Mouse (Mus musculus) kidney, embryonic 16.5 days (tissue): ENCODE measurements around the gene Ccdc146. TPM values are rescaled to one million over a fixed set of nuclear protein-coding genes. Genes with fewer than 3 reads are reported as not detected.
A peak's percentile ranks its signal among the peaks of the same experiment; 100 is the strongest.
"Not testable (repeated sequence)": the region's sequence is repeated elsewhere in the genome, so short reads cannot be mapped to it uniquely, and the experiment has no call there.

Experiments used
- ATAC-seq: fragments of 200-750 bp; cut with Nextera tagmentation; 2 replicates; pipeline ENCODE4 v1.8.0; 2017; ENCODE audit warnings: moderate TSS enrichment; ENCODE audit not compliant: low FRiP score, low TSS enrichment
- H3K27ac ChIP-seq: fragments of 300-500 bp; sonication (generic); 2 replicates; pipeline ENCODE4 v1.5.1; 2014; ENCODE audit warnings: low read length
- H3K27me3 ChIP-seq: fragments of 300-500 bp; sonication (generic); 2 replicates; pipeline ENCODE4 v1.6.1; 2014; ENCODE audit warnings: low read length, control low read depth, mixed read lengths; ENCODE audit not compliant: insufficient read depth
- H3K36me3 ChIP-seq: fragments of 300-500 bp; sonication (generic); 2 replicates; pipeline ENCODE4 v1.6.1; 2014; ENCODE audit warnings: low read length, control low read depth, mixed read lengths; ENCODE audit not compliant: insufficient read depth
- H3K4me1 ChIP-seq: fragments of 300-500 bp; sonication (generic); 2 replicates; pipeline ENCODE4 v1.6.1; 2014; ENCODE audit warnings: low read length, control low read depth, mixed read lengths; ENCODE audit not compliant: insufficient read depth
- H3K4me2 ChIP-seq: fragments of 300-500 bp; sonication (generic); replicated peaks from 2 replicates; pipeline ENCODE4 v1.6.1; 2014; ENCODE audit warnings: low read depth, low read length
- H3K4me3 ChIP-seq: fragments of 300-500 bp; sonication (generic); 2 replicates; pipeline ENCODE4 v1.5.1; 2014; ENCODE audit warnings: mild to moderate bottlenecking, low read length
- H3K9ac ChIP-seq: fragments of 300-500 bp; sonication (generic); replicated peaks from 2 replicates; pipeline ENCODE4 v1.6.1; 2014; ENCODE audit warnings: low read length
- H3K9me3 ChIP-seq: fragments of 300-500 bp; sonication (generic); 2 replicates; pipeline ENCODE4 v1.6.1; 2016; ENCODE audit warnings: low read length, control low read depth
- WGBS: fragments of 180-500 bp; shearing (Covaris S2); extraction: QIAGEN DNeasy Blood & Tissue Kit; methylation state at CpG from one replicate; pipeline ENCODE4 v1.1.7; 2014; 5-methylcytosine and 5-hydroxymethylcytosine counted together
- polyA plus RNA-seq: library from polyadenylated mRNA; unstranded; fragments of >200 nt; fragmentation: Nextera tagmentation; extraction: Ambion mirVana; gene quantifications from 2 replicates; pipeline ENCODE4 v1.2.1, GENCODE M21; 2015

The Ccdc146 gene
- polyA plus RNA-seq, 1 experiment from 2014 or later, result 0.27 TPM

DNA sequence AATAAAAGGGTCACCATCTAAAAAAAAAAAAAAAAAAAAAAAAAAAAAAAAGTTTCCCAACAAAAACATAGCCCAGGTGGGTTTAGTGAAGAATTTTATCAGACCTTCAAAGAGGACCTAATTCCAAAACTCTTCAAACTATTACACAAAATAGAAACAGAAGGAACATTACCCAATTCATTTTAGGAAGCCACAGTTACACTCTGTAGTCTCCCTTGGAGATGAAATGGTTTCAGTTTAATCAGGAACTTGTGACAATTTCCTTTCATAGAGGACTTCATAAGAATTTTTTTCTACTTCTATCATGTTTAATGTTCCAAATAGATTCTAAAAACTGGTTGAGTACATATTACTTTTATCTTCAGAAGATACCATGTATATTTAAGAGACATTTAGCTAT lies 72.8 kb downstream of the Ccdc146 start:
- no peak overlapping the region for H3K4me2 ChIP-seq
- H3K27ac ChIP-seq, result no peak overlapping the region
- H3K4me1 ChIP-seq, result no peaks in the 10 kb centered on the region
- no peak overlapping the region for H3K4me3 ChIP-seq
- no peak overlapping the region for H3K9ac ChIP-seq
- no peak for ATAC-seq
- no peaks in the 10 kb centered on the region for H3K36me3 ChIP-seq
- H3K27me3 ChIP-seq, result no peaks in the 10 kb centered on the region
- H3K9me3 ChIP-seq, result no peaks in the 10 kb centered on the region

DNA sequence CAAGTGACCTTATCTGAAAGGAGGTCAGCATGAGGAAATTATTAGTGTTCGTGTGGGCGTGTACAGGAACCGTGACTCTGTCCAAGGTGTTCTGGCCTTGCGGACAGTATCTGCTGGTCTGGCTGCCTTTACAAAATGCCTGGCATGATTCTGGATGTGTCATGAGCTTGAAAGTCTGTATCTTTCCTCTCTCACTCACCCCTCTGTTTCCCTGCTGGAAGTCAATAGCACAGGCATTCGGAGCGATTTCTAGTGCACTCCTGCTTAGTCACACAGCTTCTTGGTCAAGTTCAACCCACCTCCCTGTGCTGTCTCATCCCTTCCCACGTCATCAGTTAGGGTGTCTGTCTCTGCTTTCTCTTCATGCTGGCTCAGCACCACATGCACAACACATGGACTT lies 76.1 kb downstream of the Ccdc146 start:
- WGBS, result 84% methylated on average over 7 of the region's 7 CpGs

DNA sequence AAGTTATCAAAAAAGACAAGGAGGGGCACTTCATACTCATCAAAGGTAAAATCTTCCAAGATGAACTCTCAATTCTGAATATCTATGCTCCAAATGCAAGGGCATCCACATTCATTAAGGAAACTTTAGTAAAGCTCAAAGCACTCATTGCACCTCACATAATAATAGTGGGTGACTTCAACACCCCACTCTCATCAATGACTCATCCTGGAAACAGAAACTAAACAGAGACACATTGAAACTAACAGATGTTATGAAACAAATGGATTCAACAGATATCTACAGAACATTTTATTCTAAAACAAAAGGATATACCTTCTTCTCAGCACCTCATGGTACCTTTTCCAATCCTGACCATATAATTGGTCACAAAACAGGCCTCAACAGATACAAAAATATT lies 82.2 kb downstream of the Ccdc146 start:
- H3K9me3 ChIP-seq, H3K4me2 ChIP-seq, H3K36me3 ChIP-seq, H3K9ac ChIP-seq, H3K27ac ChIP-seq, H3K4me3 ChIP-seq, H3K4me1 ChIP-seq, H3K27me3 ChIP-seq, ATAC-seq: not testable (repeated sequence)

More for the DNA sequence above, 76.1 kb downstream of the Ccdc146 start:
- Histone ChIP-seq H3K27me3 (no peaks in the 10 kb centered on the region), H3K4me1 (no peaks in the 10 kb centered on the region), H3K9me3 (no peaks in the 10 kb centered on the region), H3K27ac (no peak overlapping the region), H3K4me3 (no peak overlapping the region), H3K36me3 (no peaks in the 10 kb centered on the region), H3K9ac (no peak overlapping the region), H3K4me2 (no peak overlapping the region)
- no peak for ATAC-seq

DNA sequence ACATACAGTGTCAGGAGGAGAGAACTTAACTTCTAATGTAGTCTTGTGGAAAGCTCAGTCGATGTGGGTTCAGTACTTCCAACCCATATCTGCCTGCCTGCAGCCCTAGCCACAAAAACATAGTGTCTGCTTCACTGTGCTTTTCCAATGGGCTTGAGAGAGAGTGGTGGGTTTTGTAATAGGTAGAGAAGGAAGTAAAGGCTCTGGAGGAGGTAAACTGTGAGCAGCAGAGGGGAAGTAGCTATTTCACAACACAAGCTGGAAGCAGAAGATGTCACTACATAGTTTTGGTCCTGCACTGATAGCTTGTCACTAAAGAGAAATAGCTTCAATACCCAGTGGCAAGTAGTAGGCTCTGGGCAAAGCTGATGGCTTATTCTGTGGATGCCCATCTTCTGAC lies 92.4 kb downstream of the Ccdc146 start:
- Histone ChIP-seq H3K4me3 (no peak overlapping the region), H3K4me1 (peaks cover 12% of the 10 kb centered on the region; the same call in 1 of the 2 replicates), H3K36me3 (no peaks in the 10 kb centered on the region), H3K27me3 (no peaks in the 10 kb centered on the region), H3K9me3 (no peaks in the 10 kb centered on the region), H3K9ac (no peak overlapping the region), H3K27ac (no peak overlapping the region), H3K4me2 (no peak overlapping the region)
- 83% methylated on average over 1 of the region's 1 CpGs for WGBS
- no peak for ATAC-seq

DNA sequence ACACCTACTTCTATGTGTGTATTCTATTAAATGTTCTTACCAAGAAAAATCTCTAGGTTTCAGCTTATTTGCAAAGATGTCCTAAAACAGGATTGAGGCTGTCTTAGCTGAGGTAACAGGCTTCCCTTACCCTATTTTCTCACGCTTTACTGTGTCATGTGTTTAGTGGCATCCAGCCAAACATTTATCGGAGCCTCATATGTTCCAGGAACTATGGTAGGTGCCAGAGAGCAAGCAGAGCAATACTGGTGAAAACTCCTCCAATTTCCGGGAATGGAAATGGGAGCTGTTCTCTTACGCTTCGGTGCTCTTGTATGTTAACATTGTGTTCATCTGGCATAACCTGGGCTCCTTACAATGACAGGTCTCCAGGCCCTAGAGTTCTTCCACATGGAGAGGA lies 92.8 kb downstream of the Ccdc146 start:
- H3K4me2 ChIP-seq, result no peak overlapping the region
- 44% methylated on average over 5 of the region's 5 CpGs for WGBS
- no peaks in the 10 kb centered on the region for H3K36me3 ChIP-seq
- H3K4me1 ChIP-seq, result peaks cover 12% of the 10 kb centered on the region; the same call in 1 of the 2 replicates
- H3K9ac ChIP-seq, result no peak overlapping the region
- H3K4me3 ChIP-seq, result no peak overlapping the region
- no peaks in the 10 kb centered on the region for H3K9me3 ChIP-seq
- H3K27me3 ChIP-seq, result no peaks in the 10 kb centered on the region
- H3K27ac ChIP-seq, result no peak overlapping the region; the same call in 1 of the 2 replicates
- ATAC-seq, result 0 out of 2 replicates have a peak, but pooled peaks have one; percentile 35

DNA sequence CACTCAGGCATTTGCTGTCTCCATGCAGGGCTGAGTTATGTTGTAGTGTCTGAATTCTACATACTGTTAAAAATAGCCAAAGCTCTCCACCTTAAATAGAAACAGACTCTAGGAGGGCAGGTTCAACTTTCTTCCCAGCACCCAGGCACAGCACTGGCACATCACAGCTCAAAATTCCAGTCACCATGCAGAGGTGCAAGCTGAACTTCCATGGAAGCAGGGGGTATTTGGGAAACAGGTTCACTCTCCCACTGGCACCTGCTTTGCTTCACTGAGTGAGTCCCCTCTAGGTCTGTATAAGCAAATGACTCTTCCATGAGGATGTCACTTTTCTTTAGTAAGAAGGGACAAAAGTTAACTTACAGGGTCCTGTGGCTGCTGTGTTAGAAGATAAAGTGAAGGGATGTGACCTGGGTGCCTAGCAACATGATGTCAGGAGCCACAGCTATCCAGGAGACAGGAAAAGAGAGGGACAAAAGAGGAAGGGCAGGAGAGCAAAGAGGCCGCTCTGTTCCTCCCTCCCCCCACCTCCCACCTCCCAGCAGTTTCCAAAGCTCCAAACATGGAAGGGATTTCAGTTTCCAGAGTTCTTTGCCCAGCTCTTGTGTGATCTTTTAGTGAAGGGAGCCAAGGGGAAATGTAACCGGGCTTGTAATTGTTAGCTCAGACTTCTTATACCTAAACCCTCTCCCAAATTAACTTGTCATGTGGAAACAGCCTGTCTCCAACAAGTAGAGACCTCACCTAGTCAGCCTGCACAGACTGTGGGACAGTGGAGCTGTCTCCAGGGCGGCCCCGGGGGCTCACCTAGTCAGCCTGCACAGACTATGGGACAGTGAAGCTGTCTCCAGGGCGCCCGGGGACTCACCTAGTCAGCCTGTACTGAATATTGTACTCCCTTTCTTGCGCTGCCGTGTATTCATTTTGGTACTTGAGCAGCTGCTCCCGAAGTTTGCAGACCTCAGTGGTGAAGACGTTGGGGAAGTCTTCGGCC lies 94.5 kb downstream of the Ccdc146 start:
- Histone ChIP-seq H3K4me2 (no peak overlapping the region), H3K9me3 (no peaks in the 10 kb centered on the region), H3K27me3 (no peaks in the 10 kb centered on the region), H3K4me1 (peaks cover 12% of the 10 kb centered on the region; the same call in 1 of the 2 replicates), H3K9ac (no peak overlapping the region), H3K36me3 (no peaks in the 10 kb centered on the region), H3K4me3 (no peak overlapping the region), H3K27ac (no peak overlapping the region)
- no peak for ATAC-seq
- WGBS, result 63% methylated on average over 11 of the region's 11 CpGs

DNA sequence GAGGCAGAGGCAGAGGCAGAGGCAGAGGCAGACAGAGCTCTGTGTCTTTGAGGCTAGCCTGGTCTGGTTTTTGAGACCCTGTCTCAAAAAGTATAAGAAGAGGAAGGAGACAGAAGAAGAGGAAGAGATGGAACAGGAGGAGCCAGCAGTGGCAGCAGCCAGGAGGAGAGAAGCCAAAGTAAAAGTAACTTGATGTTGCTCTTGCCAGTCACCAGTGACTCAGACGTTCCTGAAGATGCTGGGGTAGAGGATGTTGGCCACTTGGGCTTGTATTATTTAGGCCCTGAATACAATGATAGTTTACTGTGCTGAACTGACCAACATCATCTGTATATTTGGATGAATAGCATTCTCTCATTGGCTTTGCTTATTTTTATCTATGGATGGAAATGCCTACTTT lies 95.9 kb downstream of the Ccdc146 start:
- H3K9me3 ChIP-seq, result no peaks in the 10 kb centered on the region
- H3K4me2 ChIP-seq, result no peak overlapping the region
- H3K36me3 ChIP-seq, result no peaks in the 10 kb centered on the region
- H3K4me1 ChIP-seq, result peaks cover 12% of the 10 kb centered on the region; the same call in 1 of the 2 replicates
- WGBS, result 95% methylated on average over 1 of the region's 1 CpGs
- H3K9ac ChIP-seq, result no peak overlapping the region
- H3K27me3 ChIP-seq, result no peaks in the 10 kb centered on the region
- no peak overlapping the region for H3K4me3 ChIP-seq
- no peak for ATAC-seq
- no peak overlapping the region for H3K27ac ChIP-seq

DNA sequence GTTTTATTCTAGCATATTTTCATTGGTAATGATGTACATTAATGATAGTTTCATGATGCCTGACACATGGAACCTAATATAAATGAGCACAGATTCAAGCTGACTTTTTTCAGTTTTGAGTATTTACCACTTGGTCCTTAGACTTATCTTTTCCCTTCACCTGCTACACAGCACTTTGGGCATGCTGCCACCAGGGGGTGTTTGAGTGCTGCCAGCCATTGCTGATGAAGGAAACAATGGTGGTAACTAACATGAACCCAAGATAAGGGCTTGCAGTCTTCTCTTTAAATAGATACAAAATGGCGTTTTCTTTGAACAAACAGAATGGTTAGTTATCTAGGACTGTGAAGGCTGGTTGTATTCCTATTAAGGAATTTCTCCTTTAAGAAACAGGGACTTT lies 98.0 kb downstream of the Ccdc146 start:
- H3K27ac ChIP-seq, result no peak overlapping the region
- no peak for ATAC-seq
- H3K4me3 ChIP-seq, result no peak overlapping the region
- peaks cover 10% of the 10 kb centered on the region; the same call in 1 of the 2 replicates for H3K4me1 ChIP-seq
- H3K9ac ChIP-seq, result no peak overlapping the region
- no peaks in the 10 kb centered on the region for H3K36me3 ChIP-seq
- no peaks in the 10 kb centered on the region for H3K9me3 ChIP-seq
- WGBS, result 38% methylated on average over 1 of the region's 1 CpGs
- H3K4me2 ChIP-seq, result no peak overlapping the region
- no peaks in the 10 kb centered on the region for H3K27me3 ChIP-seq

DNA sequence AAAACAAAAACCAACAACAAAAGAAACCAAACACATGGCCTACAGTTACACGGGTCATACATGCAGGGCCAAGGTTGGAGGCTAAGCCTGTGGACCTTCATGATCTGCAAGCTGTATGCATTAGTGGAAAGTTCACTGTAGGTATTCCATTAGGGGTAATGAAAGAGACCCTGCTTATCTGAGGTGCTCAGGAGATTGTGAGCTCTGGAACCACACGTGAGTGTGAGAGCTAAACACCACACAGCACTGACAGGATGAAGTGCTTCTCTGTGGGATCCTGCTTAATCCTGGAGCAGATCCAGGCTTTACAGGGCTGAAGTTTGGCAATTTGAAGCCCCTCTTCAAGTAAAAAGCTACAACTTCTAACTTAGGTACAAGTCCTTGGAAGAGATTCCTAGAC lies 104.3 kb downstream of the Ccdc146 start:
- Histone ChIP-seq H3K36me3 (no peaks in the 10 kb centered on the region), H3K27me3 (no peaks in the 10 kb centered on the region), H3K4me1 (no peaks in the 10 kb centered on the region), H3K4me2 (no peak overlapping the region), H3K9me3 (no peaks in the 10 kb centered on the region), H3K27ac (no peak overlapping the region), H3K4me3 (no peak overlapping the region), H3K9ac (no peak overlapping the region)
- ATAC-seq, result no peak
- WGBS, result 78% methylated on average over 2 of the region's 2 CpGs

DNA sequence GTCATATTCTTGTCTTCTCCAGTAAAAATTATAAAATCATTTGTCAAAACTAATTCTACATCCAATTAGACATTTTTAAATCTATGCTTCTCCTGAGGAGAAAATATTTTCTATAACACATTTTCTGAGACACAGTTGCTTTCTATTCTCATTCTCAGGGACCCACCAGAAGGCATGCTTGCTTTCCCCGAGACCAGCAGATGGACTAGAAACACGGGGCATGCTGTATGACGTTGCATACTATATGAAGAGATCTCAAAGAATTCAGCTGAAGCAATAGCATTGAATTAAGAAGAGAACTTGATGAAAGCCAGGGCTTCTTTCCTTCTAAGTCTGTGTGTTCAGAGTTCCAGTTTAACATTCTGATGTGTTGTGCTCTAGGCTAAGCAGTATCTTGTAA lies 109.8 kb downstream of the Ccdc146 start:
- Histone ChIP-seq H3K4me1 (no peaks in the 10 kb centered on the region), H3K27ac (no peak overlapping the region), H3K9me3 (no peaks in the 10 kb centered on the region), H3K36me3 (no peaks in the 10 kb centered on the region), H3K4me3 (no peak overlapping the region), H3K27me3 (no peaks in the 10 kb centered on the region), H3K4me2 (no peak overlapping the region), H3K9ac (no peak overlapping the region)
- ATAC-seq, result no peak
- WGBS, result 86% methylated on average over 3 of the region's 3 CpGs
